Mouse (Mus musculus): ENCODE data around the gene Pth. TPM values are rescaled to one million over a fixed set of nuclear protein-coding genes. Genes with fewer than 3 reads are reported as not detected.

Gene Pth
- not detected for polyA plus RNA-seq (2015; fragmentation: Illumina TruSeq; extraction: RNeasy Lipid Tissue Mini Kit (QIAGEN cat#74804); ENCODE audit: insufficient read depth, low replicate concordance)

DNA sequence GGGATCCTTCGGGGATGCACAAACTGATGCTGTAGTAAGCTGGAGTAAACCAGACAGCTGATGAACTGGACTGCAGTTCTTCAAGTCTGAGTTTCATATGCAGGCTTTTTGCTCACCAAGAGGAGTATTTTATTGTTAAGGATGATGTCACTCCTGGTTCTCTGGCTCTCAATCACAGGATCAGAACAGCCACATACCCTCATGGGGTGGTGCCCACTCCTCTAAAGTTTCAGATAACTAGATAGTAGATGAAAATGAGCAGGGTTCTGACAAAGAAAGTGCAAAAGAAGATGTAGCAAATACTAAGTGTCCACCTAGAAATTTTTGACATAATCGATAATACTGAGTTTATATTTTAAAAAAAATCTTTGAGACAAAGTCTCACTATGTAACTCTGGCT is at the start of gene Pth:
Gene Pth, minus strand, starts transcription at position 101 of the 400 bp plus-strand sequence.

DNA sequence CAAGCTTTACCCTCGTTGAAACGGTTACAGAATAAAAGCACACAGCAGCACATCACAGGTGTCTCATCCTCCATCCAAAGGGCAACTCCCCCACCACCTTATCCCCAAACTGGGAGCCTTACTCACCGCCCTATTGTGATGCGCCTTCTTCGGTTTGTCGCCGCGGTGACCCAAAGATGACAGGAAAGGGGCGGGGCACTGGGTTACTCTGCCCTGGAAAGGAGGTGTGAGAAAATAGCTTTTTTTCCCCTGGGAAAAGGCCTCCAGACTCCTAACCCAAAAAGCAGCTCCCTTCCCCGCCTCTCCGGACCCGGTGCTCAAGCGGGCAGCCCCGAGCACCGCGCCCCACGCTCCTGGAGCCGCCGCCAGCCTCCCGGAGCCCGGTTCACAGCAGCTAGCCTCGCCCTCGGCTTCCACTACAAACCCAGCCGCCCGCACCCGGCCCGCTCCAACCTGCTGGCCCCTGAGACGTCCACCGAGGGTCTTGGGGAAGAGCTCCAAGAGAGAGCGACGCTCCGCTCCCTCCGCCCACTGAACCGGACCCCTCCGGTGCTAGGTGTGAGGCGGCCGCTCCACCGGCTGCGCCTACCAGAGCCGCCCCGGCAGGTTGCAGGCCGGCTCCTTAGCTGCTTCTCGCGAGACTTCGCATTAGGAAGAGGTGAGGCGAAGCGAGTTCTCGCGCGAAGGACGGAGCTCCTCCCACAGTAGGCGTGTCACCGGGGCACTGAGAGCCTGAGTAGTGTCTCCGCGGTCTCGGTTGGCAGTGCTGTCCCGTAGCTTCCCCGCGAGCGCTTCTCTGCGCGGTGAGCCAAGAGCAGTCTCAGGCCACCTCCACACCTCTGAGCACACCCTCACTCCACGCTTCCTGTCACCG is 19.4 kb downstream of the Pth start, which contains the start of gene Btbd10:
Gene Btbd10, minus strand, starts transcription at position 647 of the 874 bp plus-strand sequence.

Other genes starting within 250 kb of the Pth start
- 28.2 TPM for gene Arntl, start 181.1 kb downstream of the Pth start, polyA plus RNA-seq (2015; fragmentation: Illumina TruSeq; extraction: RNeasy Lipid Tissue Mini Kit (QIAGEN cat#74804); ENCODE audit: insufficient read depth, low replicate concordance)
- gene Btbd10, start 19.2 kb downstream of the Pth start, polyA plus RNA-seq (2015; fragmentation: Illumina TruSeq; extraction: RNeasy Lipid Tissue Mini Kit (QIAGEN cat#74804); ENCODE audit: insufficient read depth, low replicate concordance): 24.4 TPM
- 205 TPM for gene Far1, start 125.3 kb upstream of the Pth start, polyA plus RNA-seq (2015; fragmentation: Illumina TruSeq; extraction: RNeasy Lipid Tissue Mini Kit (QIAGEN cat#74804); ENCODE audit: insufficient read depth, low replicate concordance)

Measured in spleen, adult 10 weeks (tissue).